Mouse (Mus musculus) limb, embryonic 10.5 days (tissue): Measurements from ENCODE around the gene Vwa3b. TPM values are rescaled to one million over a fixed set of nuclear protein-coding genes. Genes with fewer than 3 reads are reported as not detected.

Source experiments
- DNase-seq: peaks from one replicate; pipeline ENCODE4 v3.0.0-alpha.2; 2017; ENCODE audit warnings: low spot score
- H3K27ac ChIP-seq: fragments of 300-500 bp; sonication (generic); 2 replicates; pipeline ENCODE4 v1.5.1; 2016; ENCODE audit warnings: mild to moderate bottlenecking
- H3K27me3 ChIP-seq: fragments of 300-500 bp; sonication (generic); 2 replicates; pipeline ENCODE4 v1.6.1; 2016; ENCODE audit warnings: low read depth, mild to moderate bottlenecking; ENCODE audit not compliant: poor library complexity, severe bottlenecking
- H3K36me3 ChIP-seq: fragments of 300-500 bp; sonication (generic); 2 replicates; pipeline ENCODE4 v1.6.1; 2016; ENCODE audit warnings: mild to moderate bottlenecking, moderate library complexity
- H3K4me1 ChIP-seq: fragments of 300-500 bp; sonication (generic); 2 replicates; pipeline ENCODE4 v1.6.1; 2016
- H3K4me3 ChIP-seq: fragments of 300-500 bp; sonication (generic); 2 replicates; pipeline ENCODE4 v1.5.1; 2016; ENCODE audit warnings: mild to moderate bottlenecking, moderate library complexity
- H3K9me3 ChIP-seq: fragments of 300-500 bp; sonication (generic); replicated peaks from 2 replicates; pipeline ENCODE4 v1.6.1; 2016; ENCODE audit warnings: mild to moderate bottlenecking
- WGBS: fragments of 180-500 bp; shearing (Covaris S2); methylation state at CpG from one replicate; pipeline ENCODE4 v1.1.7; 2016; 5-methylcytosine and 5-hydroxymethylcytosine counted together
- polyA plus RNA-seq: library from polyadenylated mRNA; unstranded; fragments of >200 nt; fragmentation: Nextera tagmentation; extraction: Ambion mirVana; gene quantifications from 2 replicates; pipeline ENCODE4 v1.2.1, GENCODE M21; 2016

The Vwa3b gene
- polyA plus RNA-seq, 1 experiment from 2014 or later: 0.31 TPM

DNA sequence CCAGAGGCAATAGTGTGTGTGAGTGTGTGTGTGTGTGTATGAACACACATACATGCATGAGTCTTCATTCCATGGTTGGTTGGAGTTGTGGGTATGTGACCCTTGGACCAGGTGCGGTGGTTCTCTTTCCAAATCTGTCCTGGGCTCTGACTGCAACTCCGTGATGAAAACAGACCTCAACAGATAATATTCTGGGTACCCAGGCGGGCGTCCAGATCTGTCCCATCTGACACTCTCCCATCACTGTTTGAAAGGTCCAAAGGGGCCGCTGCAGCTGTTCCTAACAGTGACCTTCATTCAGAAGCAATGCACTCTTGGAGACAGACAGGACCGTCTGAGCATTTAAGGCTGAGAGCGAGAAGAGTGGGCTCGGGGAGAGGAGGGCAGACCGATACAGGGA is 90.2 kb downstream of the Vwa3b start:
- 90% methylated on average over 9 of the region's 9 CpGs for WGBS
- Histone ChIP-seq H3K27ac (no peak overlapping the region), H3K4me1 (peaks cover 13% of the 10 kb centered on the region), H3K36me3 (no peaks in the 10 kb centered on the region), H3K9me3 (no peaks in the 10 kb centered on the region), H3K27me3 (no peaks in the 10 kb centered on the region), H3K4me3 (no peak overlapping the region)
- DNase-seq: no peak

DNA sequence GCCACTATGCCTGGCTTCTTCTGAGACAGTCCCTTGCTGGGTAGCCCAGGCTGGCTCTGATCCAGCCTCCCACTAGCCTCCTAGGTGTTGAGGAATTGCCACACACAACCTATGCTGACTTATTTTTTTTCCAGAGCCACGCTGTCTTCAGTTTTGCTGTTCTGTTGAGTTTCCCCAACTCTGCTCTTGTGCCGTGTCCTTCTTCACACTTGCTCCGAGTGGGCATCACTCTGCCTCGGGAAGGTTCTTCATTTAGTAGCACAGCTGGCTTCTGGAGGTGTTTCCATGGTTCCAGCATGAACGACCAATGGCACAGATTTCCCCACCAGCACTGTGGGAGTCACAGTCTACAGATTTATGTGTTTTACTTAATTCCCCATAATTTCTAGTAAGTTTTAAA is 91.6 kb downstream of the Vwa3b start:
- Histone ChIP-seq H3K36me3 (no peaks in the 10 kb centered on the region), H3K27me3 (no peaks in the 10 kb centered on the region), H3K4me1 (peaks cover 25% of the 10 kb centered on the region), H3K9me3 (no peaks in the 10 kb centered on the region), H3K4me3 (no peak overlapping the region), H3K27ac (no peak overlapping the region)
- 82% methylated on average over 5 of the region's 5 CpGs for WGBS
- no peak for DNase-seq

DNA sequence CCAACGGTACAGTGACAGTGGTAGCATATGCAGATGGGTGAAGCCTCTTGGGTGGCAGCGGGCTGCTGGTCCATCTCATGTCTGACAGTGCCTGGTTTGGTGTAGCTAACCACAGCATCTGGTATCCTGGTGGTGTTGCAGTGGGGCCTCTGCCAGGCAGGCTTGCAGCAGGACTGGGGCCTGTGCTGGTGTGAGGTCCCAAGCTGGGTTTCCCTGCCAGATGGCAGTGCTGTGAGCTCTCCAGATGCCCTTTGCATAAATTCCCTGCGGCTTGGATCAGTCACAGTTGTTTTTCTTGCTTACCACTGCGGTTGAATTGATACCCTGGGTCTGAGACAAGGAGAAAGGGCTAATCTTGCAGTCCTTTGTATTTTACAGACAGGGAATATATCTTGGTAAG is 95.9 kb downstream of the Vwa3b start:
- Histone ChIP-seq H3K27me3 (no peaks in the 10 kb centered on the region), H3K27ac (peak overlapping the region; percentile 63), H3K9me3 (no peaks in the 10 kb centered on the region), H3K36me3 (no peaks in the 10 kb centered on the region), H3K4me1 (peaks cover 36% of the 10 kb centered on the region), H3K4me3 (no peak overlapping the region)
- peak; percentile 63 for DNase-seq
- 40% methylated on average over 4 of the region's 4 CpGs for WGBS

DNA sequence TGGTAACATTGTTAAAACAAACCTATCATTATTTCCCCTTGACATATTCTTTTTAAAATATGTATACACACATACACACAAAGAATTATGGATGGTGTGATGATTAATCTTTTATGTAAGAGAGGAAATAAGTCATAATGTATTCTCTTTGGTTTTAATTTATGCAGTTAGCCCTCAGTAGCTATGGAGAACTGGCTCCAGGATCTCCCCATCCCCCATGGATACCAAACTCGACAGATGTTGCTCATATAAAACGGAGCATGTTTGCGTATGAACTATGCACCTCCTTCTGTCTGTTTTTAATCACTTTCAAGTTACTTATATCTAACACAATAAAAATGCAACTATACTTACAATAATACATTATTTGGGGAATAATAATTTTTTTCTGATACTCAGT is 96.4 kb downstream of the Vwa3b start:
- no peak overlapping the region for H3K4me3 ChIP-seq
- 56% methylated on average over 3 of the region's 3 CpGs for WGBS
- no peaks in the 10 kb centered on the region for H3K36me3 ChIP-seq
- no peak for DNase-seq
- no peak overlapping the region for H3K27ac ChIP-seq
- H3K27me3 ChIP-seq: no peaks in the 10 kb centered on the region
- peaks cover 36% of the 10 kb centered on the region for H3K4me1 ChIP-seq
- H3K9me3 ChIP-seq: no peaks in the 10 kb centered on the region

DNA sequence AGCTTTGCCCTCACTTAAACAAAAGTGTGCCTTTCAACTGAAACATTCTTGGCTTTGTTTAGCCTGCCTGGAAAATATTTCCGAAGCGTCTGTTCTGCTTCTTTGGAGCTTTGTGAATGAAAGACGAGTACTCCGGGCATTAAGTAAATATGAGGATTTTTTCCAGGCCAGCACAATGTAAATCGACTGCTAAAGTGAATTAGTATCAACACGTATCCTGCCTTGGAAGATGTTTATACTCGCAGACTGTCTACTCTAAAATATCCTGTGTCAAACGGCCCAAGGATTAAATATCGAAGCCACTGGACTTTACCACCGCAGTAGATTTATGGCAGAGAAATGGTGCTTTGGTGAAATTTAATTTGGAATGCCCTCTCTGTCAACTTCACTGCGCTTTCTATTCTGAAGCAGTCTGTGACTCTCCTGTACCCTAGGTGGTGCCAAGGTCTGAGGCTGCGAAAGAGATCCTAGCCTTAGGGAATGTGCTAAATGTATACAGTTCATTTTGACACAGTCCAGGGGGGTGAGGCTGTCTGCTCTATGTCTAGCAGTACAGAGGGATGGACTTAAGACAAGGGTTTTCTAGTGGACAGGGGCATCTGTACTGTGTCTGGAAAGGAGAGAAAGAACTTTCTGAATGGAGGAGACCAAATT is 98.4 kb downstream of the Vwa3b start:
- 85% methylated on average over 12 of the region's 12 CpGs for WGBS
- peaks cover 36% of the 10 kb centered on the region for H3K4me1 ChIP-seq

DNA sequence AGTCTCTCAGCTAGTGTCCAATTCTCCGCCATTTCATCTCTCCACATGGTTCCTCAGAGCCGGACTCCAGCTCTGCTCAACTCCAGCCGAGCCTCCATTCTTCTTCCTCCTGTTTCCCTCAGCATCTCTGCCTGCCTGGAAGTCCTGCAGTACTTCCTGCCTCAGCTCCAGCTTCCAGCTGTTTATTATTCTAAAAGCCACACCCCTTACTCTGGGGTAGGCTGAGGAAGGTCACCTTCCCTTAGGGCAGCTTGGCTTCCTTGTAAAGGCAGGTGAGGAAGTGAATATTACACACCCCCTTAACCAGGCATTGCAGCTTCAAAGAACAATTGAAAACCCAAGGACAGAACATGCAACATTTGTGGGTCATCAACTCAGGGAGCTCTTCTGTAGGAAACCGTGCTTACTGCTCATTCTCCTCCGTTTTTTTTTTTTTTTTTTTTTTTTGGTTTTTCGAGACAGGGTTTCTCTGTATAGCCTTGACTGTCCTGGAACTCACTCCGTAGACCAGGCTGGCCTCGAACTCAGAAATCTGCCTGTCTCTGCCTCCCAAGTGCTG is 103.7 kb downstream of the Vwa3b start:
- Histone ChIP-seq H3K9me3 (no peaks in the 10 kb centered on the region), H3K4me1 (no peaks in the 10 kb centered on the region), H3K4me3 (no peak overlapping the region), H3K36me3 (no peaks in the 10 kb centered on the region), H3K27ac (no peak overlapping the region), H3K27me3 (no peaks in the 10 kb centered on the region)
- DNase-seq: no peak
- WGBS: 87% methylated on average over 8 of the region's 8 CpGs

More for the DNA sequence above, 98.4 kb downstream of the Vwa3b start:
- Histone ChIP-seq H3K4me3 (no peak overlapping the region), H3K36me3 (no peaks in the 10 kb centered on the region), H3K9me3 (no peaks in the 10 kb centered on the region), H3K27ac (no peak overlapping the region), H3K27me3 (no peaks in the 10 kb centered on the region)
- DNase-seq: no peak

DNA sequence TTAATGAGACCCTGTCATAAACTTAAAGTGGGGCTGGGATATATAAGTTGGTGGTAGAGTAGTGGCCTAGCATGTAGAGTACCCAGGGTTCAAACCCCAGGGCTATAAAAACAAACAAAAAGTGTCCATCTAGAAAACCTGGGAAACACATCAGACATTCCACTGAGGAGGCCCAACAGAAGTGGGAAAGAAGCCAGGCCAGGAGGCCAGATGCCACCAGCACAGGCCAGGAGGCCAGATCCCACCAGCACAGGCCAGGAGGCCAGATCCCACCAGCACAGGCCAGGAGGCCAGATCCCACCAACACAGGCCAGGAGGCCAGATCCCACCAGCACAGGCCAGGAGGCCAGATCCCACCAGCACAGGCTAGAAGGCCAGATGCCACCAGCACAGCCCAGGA is 104.8 kb downstream of the Vwa3b start:
- Histone ChIP-seq H3K9me3 (no peaks in the 10 kb centered on the region), H3K27me3 (no peaks in the 10 kb centered on the region), H3K36me3 (no peaks in the 10 kb centered on the region), H3K4me1 (no peaks in the 10 kb centered on the region), H3K4me3 (no peak overlapping the region), H3K27ac (peak overlapping the region; percentile 34; the same call in 1 of the 2 replicates)
- no peak for DNase-seq

DNA sequence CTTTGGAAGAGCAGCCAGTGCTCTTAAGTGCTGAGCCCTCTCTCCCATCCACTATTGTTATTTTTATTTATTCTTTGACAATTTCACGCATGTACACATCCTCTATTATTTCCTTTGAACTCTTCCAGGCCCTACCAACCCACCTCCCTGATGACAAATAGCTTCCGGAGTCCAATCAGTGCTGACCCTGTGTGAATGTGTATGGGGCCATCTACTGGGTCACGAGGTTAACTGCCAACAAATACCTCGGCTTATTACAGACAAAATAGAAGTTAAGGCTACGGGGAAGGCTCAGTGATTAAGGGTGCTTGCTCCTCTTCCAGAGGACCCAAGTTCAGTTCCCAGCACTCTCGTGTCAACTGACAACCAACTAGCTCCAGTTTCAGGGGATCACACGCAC is 106.0 kb downstream of the Vwa3b start:
- H3K4me1 ChIP-seq: no peaks in the 10 kb centered on the region
- no peak overlapping the region for H3K27ac ChIP-seq
- DNase-seq: no peak
- H3K4me3 ChIP-seq: no peak overlapping the region
- H3K9me3 ChIP-seq: no peaks in the 10 kb centered on the region
- 59% methylated on average over 7 of the region's 7 CpGs for WGBS
- H3K27me3 ChIP-seq: no peaks in the 10 kb centered on the region
- H3K36me3 ChIP-seq: no peaks in the 10 kb centered on the region

DNA sequence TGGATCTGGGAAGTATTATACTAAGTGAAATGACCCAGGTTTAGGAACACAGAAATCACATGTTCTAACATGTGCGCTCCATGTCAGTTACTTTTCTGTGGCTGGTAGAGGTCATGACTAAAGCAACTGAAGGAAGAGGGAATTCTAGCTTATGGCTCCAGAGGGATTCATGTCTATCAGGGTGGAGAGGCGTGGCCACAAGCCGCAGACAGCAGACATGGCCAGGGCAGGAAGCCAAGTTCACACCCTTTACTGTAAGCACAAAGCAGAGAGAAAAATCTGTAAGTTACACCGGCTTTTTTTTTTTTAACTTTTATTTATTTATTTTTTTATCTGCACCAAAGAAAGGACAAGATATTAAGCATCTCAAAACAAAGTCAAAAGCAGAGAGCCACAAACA is 119.6 kb downstream of the Vwa3b start:
- H3K9me3 ChIP-seq: no peaks in the 10 kb centered on the region
- no peaks in the 10 kb centered on the region for H3K27me3 ChIP-seq
- no peak for DNase-seq
- no peaks in the 10 kb centered on the region for H3K36me3 ChIP-seq
- H3K4me3 ChIP-seq: no peak overlapping the region
- H3K4me1 ChIP-seq: no peaks in the 10 kb centered on the region
- H3K27ac ChIP-seq: no peak overlapping the region
- 91% methylated on average over 4 of the region's 4 CpGs for WGBS

DNA sequence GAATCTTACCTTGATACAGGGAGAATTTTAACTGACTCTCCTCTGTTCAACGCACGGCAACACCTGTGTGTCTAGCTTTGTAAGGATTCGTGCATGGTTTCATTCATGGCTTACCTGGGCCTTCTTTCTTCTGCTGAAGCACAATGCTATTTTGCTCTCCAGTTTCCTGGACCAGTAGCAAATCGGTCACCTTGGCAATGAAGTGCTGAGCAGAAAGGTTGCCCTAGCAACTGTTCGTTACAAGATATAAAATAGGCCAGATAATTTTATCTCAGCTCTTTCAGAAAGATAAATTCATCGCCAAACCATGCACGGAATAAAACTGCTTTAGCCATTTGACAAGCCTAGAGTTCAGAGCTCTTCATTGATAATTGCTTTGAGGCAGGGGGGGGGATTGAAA is 123.5 kb downstream of the Vwa3b start:
- Histone ChIP-seq H3K4me1 (no peaks in the 10 kb centered on the region), H3K4me3 (no peak overlapping the region), H3K9me3 (no peaks in the 10 kb centered on the region), H3K27ac (no peak overlapping the region), H3K36me3 (no peaks in the 10 kb centered on the region), H3K27me3 (no peaks in the 10 kb centered on the region)
- no peak for DNase-seq
- WGBS: 92% methylated on average over 7 of the region's 7 CpGs

DNA sequence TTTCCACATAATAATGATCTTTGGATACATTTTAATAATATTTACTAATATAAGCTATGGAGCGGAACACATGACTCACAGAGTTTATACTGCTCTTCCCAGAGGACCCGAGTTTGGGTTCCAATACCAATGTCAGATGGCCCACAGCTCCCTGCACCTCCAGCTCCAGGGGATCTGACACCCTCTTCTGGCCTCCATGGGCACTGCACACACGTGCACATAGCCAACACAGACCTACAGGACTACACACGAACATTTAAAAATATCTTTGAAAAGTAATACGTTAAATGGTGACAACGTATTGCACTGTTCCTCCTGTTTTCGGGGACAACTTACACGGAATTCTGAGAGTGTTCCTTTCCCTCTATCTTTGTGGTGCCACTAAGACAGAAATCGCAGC is 125.5 kb downstream of the Vwa3b start:
- H3K9me3 ChIP-seq: no peaks in the 10 kb centered on the region
- no peak overlapping the region for H3K27ac ChIP-seq
- H3K4me1 ChIP-seq: no peaks in the 10 kb centered on the region
- no peaks in the 10 kb centered on the region for H3K27me3 ChIP-seq
- H3K36me3 ChIP-seq: no peaks in the 10 kb centered on the region
- H3K4me3 ChIP-seq: no peak overlapping the region
- 90% methylated on average over 9 of the region's 9 CpGs for WGBS
- DNase-seq: no peak

DNA sequence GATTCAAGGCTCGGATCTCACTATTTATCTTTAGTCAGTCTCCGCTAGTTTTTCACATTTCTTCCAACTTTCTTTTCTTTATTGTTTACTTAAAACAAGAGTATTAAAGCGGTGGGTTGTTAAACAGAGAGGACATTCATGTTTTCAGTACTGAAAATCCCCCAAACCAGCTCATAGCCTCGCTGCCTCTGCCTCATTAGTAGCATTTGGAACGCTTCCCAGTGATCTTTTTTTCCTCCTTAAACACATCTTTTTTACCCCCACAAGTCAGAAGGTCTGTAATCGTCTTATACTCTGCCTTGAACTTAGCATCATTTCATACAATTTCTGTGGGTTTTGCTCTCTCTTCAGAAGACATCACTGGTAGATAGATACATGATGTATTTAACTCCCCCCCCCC is 139.7 kb downstream of the Vwa3b start:
- DNase-seq: no peak
- 85% methylated on average over 6 of the region's 6 CpGs for WGBS
- H3K4me1 ChIP-seq: 0 out of 2 replicates have a peak, but pooled peaks cover 2% of the 10 kb centered on the region
- H3K9me3 ChIP-seq: no peaks in the 10 kb centered on the region; the same call in 1 of the 2 replicates
- H3K27me3 ChIP-seq: no peaks in the 10 kb centered on the region
- no peak overlapping the region for H3K4me3 ChIP-seq
- no peaks in the 10 kb centered on the region for H3K36me3 ChIP-seq
- no peak overlapping the region for H3K27ac ChIP-seq

DNA sequence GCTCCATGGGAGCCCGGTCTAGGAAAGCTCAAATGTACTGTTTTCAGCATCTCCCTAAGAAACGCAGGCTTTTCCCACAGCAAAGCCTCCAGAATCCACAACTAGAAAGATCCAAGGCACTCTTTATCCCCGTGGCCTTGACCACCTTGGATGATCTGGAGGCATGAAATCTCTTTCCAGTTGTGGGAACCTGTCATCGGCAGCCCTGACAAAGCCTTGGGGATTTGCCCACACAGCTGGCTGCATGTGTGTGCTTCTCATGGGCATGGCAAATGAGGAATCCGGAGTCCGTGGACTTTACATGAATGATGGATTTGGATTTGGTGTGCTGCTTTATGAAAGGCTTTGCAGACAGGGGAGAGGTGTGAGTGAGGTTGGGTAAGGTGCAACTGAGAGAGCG is 141.5 kb downstream of the Vwa3b start:
- H3K27ac ChIP-seq: no peak overlapping the region
- H3K9me3 ChIP-seq: no peaks in the 10 kb centered on the region
- no peak for DNase-seq
- no peak overlapping the region for H3K4me3 ChIP-seq
- no peaks in the 10 kb centered on the region for H3K36me3 ChIP-seq
- WGBS: 88% methylated on average over 7 of the region's 7 CpGs
- H3K4me1 ChIP-seq: 0 out of 2 replicates have a peak, but pooled peaks cover 2% of the 10 kb centered on the region
- no peaks in the 10 kb centered on the region for H3K27me3 ChIP-seq

DNA sequence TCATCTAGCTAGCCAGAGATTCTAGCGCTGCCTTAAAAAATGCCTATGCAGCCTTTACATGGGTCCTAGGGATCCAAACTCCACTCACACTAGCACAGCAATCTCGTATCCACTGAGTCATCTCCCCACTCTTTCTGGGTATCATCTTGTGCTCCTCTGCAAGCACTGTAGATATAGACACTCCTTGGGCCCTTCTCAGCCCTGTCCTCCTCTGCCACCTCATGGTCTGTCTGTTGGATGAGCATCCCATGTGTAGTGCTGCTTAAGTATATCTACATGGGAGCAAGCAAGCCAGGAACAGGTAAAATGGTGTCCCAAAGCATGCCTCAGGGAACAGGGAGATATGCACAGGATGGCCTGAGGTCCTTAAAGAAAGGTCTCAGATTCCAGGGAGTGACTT is 151.5 kb downstream of the Vwa3b start:
- DNase-seq: no peak
- no peaks in the 10 kb centered on the region for H3K27me3 ChIP-seq
- no peaks in the 10 kb centered on the region for H3K36me3 ChIP-seq
- H3K27ac ChIP-seq: no peak overlapping the region
- no peaks in the 10 kb centered on the region for H3K4me1 ChIP-seq
- no peak overlapping the region for H3K4me3 ChIP-seq
- H3K9me3 ChIP-seq: no peaks in the 10 kb centered on the region
- 90% methylated on average over 2 of the region's 2 CpGs for WGBS
